Mouse (Mus musculus) G1E-ER4 (cell line): ENCODE data around the gene Tnni1. TPM values are rescaled to one million over a fixed set of nuclear protein-coding genes. Genes with fewer than 3 reads are reported as not detected.

ENCODE experiments used
- GATA1 ChIP-seq: IDR thresholded peaks from one replicate; pipeline ENCODE4 v1.8.0; 2012; ENCODE audit warnings: low read length, inconsistent platforms
- polyA plus RNA-seq: library from polyadenylated mRNA; stranded (reverse); fragments of >175 nt; gene quantifications from 2 replicates; pipeline ENCODE4 v1.2.3, GENCODE M21; 2012

The Tnni1 gene
- polyA plus RNA-seq, 1 experiment: not detected

DNA sequence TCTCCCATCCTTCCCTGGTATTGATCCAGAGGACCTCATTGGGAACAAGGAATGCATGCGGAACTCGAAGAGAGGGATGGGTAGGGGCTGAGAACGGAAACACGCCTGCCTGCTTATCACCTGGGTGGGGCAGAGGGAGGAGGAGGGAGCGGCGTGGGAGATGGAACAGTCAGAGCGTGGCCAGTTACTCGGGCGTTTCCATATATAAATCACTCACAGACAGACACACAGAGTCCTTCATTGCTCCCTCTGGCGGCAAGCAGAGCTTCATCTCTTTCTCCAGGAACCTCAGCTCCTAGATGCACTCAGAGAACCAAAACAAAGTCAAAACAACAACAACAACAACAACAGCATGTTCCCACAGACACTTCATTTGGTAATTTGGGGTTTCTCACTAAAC is 9.5 kb downstream of the Tnni1 start:
- TF ChIP-seq GATA1: no peak

DNA sequence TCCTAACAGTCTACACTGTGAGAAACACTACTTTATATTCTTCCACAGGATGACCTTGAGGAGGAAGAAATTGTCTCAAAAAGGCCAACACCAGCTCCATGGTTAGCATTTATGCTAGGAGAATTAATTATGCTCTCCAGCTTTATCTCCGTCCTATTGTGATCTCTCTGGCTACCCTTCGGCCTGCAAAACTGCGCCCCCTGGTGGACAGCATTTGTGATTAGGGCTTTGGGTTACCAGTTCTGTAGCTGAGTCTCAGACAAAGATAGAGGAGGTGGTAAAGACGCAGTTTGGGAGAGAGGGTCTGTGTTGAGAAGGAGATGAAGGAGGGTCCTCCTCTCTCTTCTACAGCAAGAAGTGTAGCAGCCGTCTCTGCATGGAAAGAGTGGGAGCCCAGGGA is 10.6 kb downstream of the Tnni1 start:
- TF ChIP-seq GATA1: no peak

DNA sequence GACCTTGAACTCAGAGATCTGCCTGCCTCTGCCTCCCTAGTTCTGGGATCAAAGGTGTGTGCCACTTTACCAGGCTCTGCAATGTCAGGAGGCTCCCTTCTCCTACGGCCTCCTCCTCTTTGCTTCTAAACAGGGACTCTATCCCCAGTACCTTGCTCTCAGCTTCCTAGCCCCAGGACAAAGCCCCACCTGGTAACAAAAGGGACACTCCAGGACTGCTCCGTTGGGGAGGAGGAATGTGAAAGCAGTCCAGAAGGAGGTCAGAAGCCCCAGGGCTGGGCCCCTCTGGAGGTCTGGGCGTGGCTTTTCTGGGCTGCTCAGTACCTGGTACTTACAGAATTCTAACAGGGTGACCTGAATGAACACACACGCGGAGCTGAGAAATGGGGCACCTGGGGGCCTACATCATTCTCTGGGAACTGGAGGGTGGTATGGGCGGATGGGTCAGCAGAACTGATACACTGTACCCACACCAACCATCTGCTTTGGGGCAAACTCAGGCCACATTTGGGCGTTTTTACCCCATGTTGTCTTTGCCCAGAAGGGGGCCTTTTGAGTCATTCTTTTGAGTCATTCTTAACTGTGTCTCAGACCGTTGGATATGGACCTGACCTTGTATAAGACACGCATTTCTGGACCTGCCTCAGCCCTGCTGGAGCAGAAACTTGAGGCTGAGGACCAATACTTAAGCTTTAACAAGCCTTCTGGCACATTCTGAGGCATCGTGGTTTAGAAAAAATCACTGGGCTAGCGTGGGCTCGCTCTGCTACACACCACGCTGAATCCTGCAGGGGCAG is 13.1 kb downstream of the Tnni1 start:
- TF ChIP-seq GATA1: no peak

DNA sequence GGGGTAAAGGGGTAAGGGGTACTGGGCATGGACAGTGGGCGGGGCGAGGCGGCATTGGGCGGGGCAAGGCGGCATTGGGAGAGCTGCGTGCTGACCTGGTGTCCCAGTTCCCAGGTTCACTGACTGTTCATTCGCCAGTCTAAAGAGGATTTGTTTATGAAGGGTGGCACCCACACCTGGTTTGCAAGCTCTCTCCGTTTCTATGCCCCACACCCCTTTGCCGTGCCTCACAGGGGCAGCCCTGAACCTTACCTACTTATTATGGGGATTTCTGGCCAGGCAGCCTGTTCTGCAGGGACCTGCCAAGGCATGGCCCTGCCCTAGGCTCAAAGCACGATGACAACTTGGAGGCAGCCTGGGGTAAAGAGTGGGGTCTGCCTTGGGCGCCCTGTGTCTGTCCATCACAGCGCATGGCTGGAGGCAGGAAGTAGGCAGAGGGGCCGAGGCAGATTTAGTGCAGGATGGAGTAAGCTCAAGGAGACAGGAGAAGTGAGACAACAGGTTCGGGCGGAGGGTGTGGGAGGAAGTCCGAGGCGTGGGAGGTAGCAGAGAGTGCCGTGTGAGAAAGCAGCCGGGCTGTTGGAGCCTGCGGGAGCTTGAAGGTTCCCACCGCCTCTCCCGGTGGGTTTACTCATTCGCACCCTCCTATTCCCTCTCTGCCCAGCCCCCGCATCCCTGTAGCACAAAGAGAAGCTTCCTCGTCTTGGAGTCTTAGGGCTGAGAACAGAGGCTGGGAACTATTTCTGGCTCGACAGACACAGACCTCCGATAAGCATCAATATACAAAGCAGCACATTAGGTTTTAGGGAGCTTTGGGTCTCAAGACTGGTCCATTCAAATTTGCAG is 14.4 kb downstream of the Tnni1 start:
- TF ChIP-seq GATA1: no peak

DNA sequence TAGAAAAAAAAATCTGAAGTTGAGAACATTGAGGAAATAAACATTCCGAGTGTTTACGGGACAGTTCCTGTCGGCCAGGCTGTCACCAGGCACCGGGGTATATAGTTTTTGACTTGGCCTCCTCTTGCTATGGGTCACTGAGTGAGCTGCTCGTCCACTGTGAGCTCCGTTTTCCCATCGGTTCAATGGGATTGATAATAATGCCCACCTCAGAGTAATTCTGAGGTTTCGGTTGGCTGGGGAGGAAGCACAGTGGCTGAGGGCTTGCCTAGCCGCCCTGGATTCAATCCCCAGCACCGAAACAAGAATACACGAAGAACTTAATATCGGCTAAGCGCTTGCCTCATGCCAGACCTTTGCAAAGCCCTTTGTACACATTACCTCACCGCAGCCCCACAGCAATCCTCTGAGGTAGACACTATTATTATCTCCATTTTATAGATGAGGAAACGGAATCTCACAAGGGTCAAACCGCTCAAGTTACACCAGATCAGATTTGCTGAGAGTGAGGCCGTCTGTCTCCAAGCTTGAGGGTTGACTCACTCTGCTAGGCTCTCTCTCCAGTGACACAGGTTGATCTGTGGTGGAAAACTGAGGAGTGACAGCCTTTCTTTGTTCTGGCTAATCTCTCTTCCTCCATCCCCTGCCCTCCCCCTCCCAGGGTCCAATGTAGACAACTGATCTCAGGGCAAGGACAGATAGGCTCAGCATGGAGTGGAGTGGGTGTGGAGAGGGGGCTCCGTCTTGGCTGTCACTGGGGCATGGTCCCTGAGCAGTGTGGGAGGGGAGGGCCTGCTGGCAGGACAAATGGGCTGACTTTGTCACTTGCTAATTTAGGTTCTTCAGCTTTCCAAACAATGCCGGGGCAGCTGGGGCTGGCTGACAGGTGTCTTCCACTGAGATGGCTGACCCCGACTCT is 15.2 kb downstream of the Tnni1 start:
- no peak for TF ChIP-seq GATA1

DNA sequence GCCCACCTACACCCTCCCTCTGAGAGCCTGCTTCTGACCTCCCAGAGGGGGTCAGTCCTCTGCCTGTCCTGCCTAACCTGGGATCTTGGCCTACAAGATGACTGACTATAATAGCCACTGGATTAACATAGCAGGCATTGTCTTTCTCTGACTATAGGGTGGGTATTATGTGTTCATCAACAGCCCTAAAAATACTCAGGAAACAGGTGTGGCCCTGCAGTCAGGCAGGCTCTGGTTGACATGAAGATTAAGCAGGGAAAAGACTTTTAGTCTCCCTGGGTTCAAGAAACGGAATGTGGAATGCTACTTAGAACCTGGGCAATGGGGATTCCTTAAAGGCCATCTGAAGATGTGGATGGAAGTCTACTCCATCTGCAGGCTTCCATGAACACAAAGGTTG is 19.3 kb downstream of the Tnni1 start:
- TF ChIP-seq GATA1: no peak

DNA sequence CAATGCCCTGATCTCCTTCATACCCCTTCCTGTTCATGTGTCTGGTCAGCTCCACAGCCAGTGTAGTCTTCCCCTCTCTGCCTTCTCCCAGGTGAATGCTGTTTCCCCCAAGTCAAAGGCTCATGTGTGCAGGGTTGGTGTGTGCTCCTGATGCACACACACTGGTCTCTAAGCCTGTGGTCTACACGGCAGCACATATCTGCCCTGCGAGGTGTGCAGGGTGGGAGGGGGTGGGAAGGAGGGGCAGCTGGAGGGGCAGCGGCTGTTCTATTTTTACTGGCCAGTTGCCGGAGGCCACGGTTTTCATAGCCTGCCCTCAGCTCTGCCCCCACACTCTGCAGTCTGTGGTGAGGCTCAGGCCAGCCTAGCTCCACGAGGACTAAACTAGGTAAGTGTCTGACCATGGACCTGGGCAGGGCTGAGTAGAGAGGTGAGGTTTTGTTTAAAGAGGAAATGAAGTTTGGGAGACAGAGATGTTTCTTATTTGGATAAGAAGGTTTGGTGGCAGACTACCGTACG is 19.9 kb downstream of the Tnni1 start:
- no peak for TF ChIP-seq GATA1

DNA sequence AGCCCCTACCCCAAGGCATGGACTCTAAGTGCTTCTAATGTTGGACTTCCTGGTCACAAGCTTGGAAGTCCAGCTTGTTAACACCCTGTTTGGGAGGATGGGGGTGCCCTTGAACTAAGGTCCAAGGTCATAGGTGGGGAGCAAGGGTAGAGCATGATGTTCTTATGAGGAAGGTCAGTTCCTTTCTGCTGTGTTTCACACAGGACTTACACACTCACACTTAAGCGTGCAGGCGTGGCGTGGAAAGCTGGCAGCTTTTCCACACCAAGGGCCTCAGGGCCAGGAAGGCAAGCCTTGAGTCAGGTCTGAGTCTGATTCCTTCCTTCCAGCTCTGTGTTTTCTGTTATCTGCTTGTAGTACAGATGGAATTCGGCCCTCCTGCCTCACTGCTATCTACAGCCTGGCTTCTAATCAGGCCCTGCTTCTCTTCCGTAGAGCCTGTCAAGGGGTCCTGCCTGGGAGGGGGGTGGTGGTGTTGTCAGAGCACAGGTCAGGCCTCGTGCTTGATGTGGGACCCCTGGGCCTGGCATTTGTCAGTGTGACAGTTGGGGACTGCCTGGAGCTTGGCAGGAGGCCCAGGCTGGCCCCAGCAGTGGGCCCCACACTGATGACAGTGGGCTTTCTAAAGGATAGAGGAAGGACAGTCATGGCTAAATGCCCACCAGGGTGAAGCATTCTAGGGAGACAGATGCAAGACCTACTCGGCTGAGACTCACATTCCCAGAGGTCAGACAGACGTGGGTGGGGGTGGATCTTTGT is 21.1 kb downstream of the Tnni1 start:
- no peak for TF ChIP-seq GATA1

DNA sequence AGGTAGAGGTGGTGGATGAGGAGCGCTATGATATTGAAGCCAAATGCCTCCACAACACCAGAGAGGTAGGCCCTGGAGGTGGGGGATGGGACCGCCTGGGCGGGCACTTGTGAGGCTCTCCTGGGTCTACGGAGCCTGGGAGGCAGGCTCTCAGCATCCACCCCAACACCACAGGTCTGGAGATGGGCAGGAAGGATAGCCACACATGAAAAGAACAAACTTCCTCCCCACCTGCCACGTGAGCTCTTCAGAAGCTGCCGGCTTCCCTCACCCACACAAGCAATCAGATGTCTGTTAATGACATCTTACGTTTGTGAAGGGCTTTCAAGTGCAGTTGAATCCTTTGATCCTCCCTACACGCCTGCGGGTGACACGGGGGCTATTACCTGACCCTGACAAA is 28.3 kb downstream of the Tnni1 start:
- TF ChIP-seq GATA1: no peak

DNA sequence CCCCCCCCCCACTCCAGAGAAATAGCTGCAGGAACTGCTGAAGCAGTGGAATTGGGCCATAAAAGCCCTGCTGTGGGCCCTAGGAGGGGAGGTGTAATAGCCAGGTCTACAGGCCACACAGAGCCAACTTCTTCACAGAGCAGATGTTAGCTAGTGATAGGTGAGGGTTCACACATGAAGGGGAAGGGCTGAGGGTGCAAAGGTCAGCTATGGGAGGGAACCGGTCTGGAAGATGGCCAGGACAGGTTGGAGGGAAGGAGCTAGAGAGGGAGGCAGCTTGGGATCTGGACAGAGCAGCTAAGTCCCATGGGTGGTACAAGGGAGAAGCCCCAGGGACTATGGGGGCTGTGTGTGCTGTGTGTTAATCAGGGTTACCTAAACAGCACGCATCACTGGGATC is 30.9 kb downstream of the Tnni1 start:
- TF ChIP-seq GATA1: no peak

DNA sequence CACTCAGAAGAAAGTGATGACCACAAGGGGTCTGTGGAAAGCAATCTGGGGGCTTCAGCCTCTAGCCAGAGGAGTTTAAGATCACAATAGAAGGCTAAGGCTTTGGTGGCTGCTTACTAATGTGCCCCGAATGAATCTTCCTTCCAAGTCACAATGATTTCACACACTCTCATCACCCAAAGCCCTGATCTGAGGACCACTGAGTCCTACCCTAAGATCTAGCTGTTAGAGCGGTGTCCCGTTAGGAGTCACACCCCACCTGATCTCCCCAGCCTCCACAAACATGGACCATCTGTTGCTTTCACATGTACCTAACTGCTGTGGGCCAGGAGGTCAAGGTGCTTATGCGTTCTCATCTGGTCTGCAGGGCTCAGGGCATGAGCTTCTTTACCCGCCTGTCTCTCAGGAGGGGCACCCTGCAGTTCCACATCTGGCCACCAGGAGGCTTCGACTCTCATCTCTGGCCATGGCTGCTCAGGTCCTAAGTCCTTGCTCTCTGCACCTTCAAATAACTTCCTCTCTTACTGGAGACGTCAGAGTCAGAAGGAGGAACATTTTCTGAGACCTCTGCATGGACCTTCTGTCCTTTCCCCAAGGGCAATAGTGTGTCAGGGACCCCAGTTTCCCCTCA is 31.9 kb downstream of the Tnni1 start:
- no peak for TF ChIP-seq GATA1

DNA sequence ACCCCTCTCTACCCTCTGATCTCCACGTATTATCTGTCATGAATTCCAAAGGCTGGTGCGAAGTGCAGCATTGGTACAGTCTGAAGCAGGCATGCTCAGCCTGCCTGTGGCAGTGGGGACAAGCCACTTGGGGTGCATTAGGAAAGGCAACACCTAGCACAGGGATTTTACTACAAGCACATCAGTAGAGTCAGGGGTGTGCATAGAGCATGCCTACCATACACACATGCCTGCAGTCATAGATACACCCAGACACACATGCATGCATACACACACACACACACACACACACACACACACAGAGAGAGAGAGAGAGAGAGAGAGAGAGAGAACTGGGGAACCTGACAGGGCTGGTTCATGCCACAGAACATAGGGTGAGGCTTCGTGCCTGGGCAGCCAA is 33.0 kb downstream of the Tnni1 start:
- no peak for TF ChIP-seq GATA1

DNA sequence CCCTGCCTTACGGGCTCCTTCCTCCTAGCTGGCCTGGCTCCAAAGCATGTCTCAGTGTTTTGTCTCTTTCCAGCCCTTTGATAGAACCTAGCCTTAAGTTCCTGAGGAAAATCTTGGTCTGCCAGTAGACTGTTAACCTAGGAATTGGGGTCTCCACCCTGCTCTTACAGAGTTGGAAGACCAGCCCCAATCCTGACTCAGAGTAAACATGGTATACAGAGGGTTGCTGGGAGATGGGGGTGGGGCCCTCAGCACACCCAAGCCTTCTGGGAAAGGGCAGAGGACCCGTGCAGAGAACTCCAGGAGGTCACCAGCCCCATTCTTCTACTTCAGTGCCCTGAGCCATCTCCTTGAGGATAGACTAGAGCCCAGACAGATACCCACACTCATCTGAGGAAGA is 33.4 kb downstream of the Tnni1 start:
- TF ChIP-seq GATA1: no peak

DNA sequence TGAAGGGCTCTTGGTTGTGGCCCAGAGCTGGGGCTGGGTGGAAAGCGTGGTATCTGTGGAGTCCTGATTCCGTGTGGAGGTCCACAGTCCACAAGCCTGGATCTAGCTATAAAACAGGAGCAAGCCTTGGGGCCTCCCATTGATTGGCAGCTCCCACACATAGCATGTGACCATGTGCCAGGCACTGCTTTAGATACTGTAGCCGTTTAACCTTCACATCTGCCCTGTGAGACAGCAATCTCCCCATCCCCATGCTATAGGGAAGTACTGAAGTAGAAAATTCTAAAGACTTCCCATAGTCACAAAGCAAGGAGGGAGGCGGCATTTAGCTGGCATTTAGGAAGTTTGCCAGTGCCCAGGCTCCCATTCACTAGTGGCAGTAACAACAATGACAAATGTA is 33.8 kb downstream of the Tnni1 start:
- TF ChIP-seq GATA1: no peak
